Mouse (Mus musculus) regulatory T cell (primary cell): ENCODE measurements around the gene Rps19.

Source experiments
- in situ Hi-C: fragments of 300-600 bp; cut with MboI, MseI; formaldehyde crosslinking; loops from one replicate; pipeline ENCODE4 v1.15.1; 2025; ENCODE audit warnings: high pct_unique_total_duplicates

Gene Rps19

GRCm38 (mm10) chr7:24902264-24902629, 18.1 kb downstream of the Rps19 start:
- in situ Hi-C loops = no loop called here

- in situ Hi-C loops = no loop called here
Measured at GRCm38 (mm10) chr7:24902630-24903443, 18.7 kb downstream of the Rps19 start, which contains the start of gene Arhgef1. TSS of gene Arhgef1 (plus strand) at chr7:24902912.

- in situ Hi-C loops = no loop called here
Measured at GRCm38 (mm10) chr7:24903444-24903825, 19.3 kb downstream of the Rps19 start.

- in situ Hi-C loops = no loop called here
Measured at GRCm38 (mm10) chr7:24904070-24904483, 19.9 kb downstream of the Rps19 start.

- in situ Hi-C loops = no loop called here
Measured at GRCm38 (mm10) chr7:24904936-24905335, 20.8 kb downstream of the Rps19 start.

- in situ Hi-C loops = no loop called here
Measured at GRCm38 (mm10) chr7:24906551-24906950, 22.4 kb downstream of the Rps19 start.

- in situ Hi-C loops = no loop called here
Measured at GRCm38 (mm10) chr7:24907211-24907748, 23.1 kb downstream of the Rps19 start.

- in situ Hi-C loops = no loop called here
Measured at GRCm38 (mm10) chr7:24912480-24912879, 28.3 kb downstream of the Rps19 start.

GRCm38 (mm10) chr7:24918763-24919323, 34.7 kb downstream of the Rps19 start:
- in situ Hi-C loops = no loop called here

- in situ Hi-C loops = no loop called here
Measured at GRCm38 (mm10) chr7:24919728-24920127, 35.6 kb downstream of the Rps19 start.

GRCm38 (mm10) chr7:24930475-24930874, 46.3 kb downstream of the Rps19 start:
- in situ Hi-C loops = no loop called here

- in situ Hi-C loops = no loop called here
Measured at GRCm38 (mm10) chr7:24931651-24932050, 47.5 kb downstream of the Rps19 start.
